8 mouse cellular contexts compared by ENCODE assay signal in genomic region chr5:90930971-90931851, GRCm38 (mm10). TPM values are rescaled to one million over a fixed set of nuclear protein-coding genes. Genes with fewer than 3 reads are reported as not detected.
DNase-seq lines count a peak whose midpoint lies in the region; ATAC-seq and TF ChIP-seq lines count a peak whose summit lies in the region.

TSS of gene Mthfd2l (plus strand) at chr5:90931117.

- peak; percentile 96 for ATAC-seq in activated CD4-positive, CD25-positive, alpha-beta regulatory T cell, adult 4 months
- ATAC-seq in hindbrain, postnatal 0 days: peak; percentile 97

- peak; percentile 69 to 74 for DNase-seq in gastrocnemius, adult 8-10 months (ENCODE audit: low spot score in 2 of 2)
- peak; percentile 92 for DNase-seq in hindbrain, postnatal 0 days (ENCODE audit: low spot score)
- DNase-seq in left cerebral cortex, adult 8-10 months (ENCODE audit: low spot score in 2 of 2): peak; percentile 47 to 55
- DNase-seq in right cerebral cortex, adult 2 months (ENCODE audit: low spot score in 2 of 2): peak; percentile 60 to 73
- peak; percentile 52 for DNase-seq in urinary bladder, postnatal 10 days (ENCODE audit: low spot score)

- H3K9me3 ChIP-seq in hindbrain, postnatal 0 days (ENCODE audit: low read length): no peaks in the 10 kb centered on the region
- no peaks in the 10 kb centered on the region for H3K9me3 ChIP-seq in megakaryocyte, embryonic 14.5 days

- TF ChIP-seq CTCF in cortical plate, adult 2 months (IDR thresholded peaks at IDR 0.05; ENCODE audit: extremely low read depth, insufficient read depth, low read length): no peak
- peak; percentile 60 for TF ChIP-seq CTCF in hindbrain, postnatal 0 days (IDR thresholded peaks at IDR 0.05; ENCODE audit: low read depth)

- H3K27ac ChIP-seq in cortical plate, adult 2 months (ENCODE audit: insufficient read depth, low read length): peak within 1 kb of the TSS; percentile 83; the same call in 1 of the 2 replicates
- peak within 1 kb of the TSS; percentile 98 for H3K27ac ChIP-seq in hindbrain, postnatal 0 days

- H3K4me3 ChIP-seq in cortical plate, adult 2 months (ENCODE audit: insufficient read depth, low read length): peak within 1 kb of the TSS; percentile 65
- H3K4me3 ChIP-seq in hindbrain, postnatal 0 days (ENCODE audit: low read length): peak within 1 kb of the TSS; percentile 71
- peak within 1 kb of the TSS; percentile 97 for H3K4me3 ChIP-seq in megakaryocyte, embryonic 14.5 days (replicated peaks)

- H3K9ac ChIP-seq in hindbrain, postnatal 0 days (replicated peaks; ENCODE audit: low read length): peak within 1 kb of the TSS; percentile 98

- under 1% methylated on average over 78 of the region's 79 CpGs for WGBS in hindbrain, postnatal 0 days

- TF ChIP-seq POLR2A in cortical plate, adult 2 months (IDR thresholded peaks at IDR 0.05; ENCODE audit: extremely low read depth, insufficient read depth, low read length): no peak

- H3K27me3 ChIP-seq in hindbrain, postnatal 0 days (ENCODE audit: insufficient read depth, low read length): no peaks in the 10 kb centered on the region
- no peaks in the 10 kb centered on the region for H3K27me3 ChIP-seq in megakaryocyte, embryonic 14.5 days (replicated peaks)

- H3K36me3 ChIP-seq in hindbrain, postnatal 0 days (ENCODE audit: insufficient read depth, low read length): no peaks in the 10 kb centered on the region
- peaks cover 28% of the 10 kb centered on the region for H3K36me3 ChIP-seq in megakaryocyte, embryonic 14.5 days (replicated peaks; ENCODE audit: low read length)

- H3K4me2 ChIP-seq in hindbrain, postnatal 0 days (ENCODE audit: low read depth, low read length): peak within 1 kb of the TSS; percentile 75

- H3K4me1 ChIP-seq in cortical plate, adult 2 months (ENCODE audit: control insufficient read depth, insufficient read depth, low read length): peaks cover 3% of the 10 kb centered on the region
- H3K4me1 ChIP-seq in hindbrain, postnatal 0 days (ENCODE audit: insufficient read depth, low read length): peaks cover 9% of the 10 kb centered on the region; the same call in 1 of the 2 replicates
- H3K4me1 ChIP-seq in megakaryocyte, embryonic 14.5 days: peaks cover 31% of the 10 kb centered on the region

RNA-seq across cellular contexts. Expression of gene Mthfd2l, which starts in this region (rescaled TPM):
- 1 to 10 TPM in 1 of 2 experiments, under 1 TPM in 1; 0.43 to 1.9 TPM for polyA plus RNA-seq in activated CD4-positive, CD25-positive, alpha-beta regulatory T cell, adult 4 months (2017; shearing (Covaris generic))
- polyA plus RNA-seq in cortical plate, adult 2 months (2012; rRNA removed): 16.7 and 18.2 TPM in 2 replicates
- total RNA-seq in gastrocnemius, adult 8-10 months (2022): 1 to 10 TPM; 6.8 to 8.0 (median 7.4) TPM
- total RNA-seq in hindbrain, postnatal 0 days (2014; rRNA removed): 84.7 and 97.5 TPM in 2 replicates
- polyA plus RNA-seq in hindbrain, postnatal 0 days (2015; fragmentation: Nextera tagmentation; extraction: Ambion mirVana): 58.8 and 62.7 TPM in 2 replicates
- 10 to 100 TPM; 16.5 to 20.0 (median 18.4) TPM for total RNA-seq in left cerebral cortex, adult 8-10 months (2022)
- polyA plus RNA-seq in megakaryocyte, embryonic 14.5 days (2012; ENCODE audit: insufficient read depth, low replicate concordance): 8.5 and 10.8 TPM in 2 replicates

Comparison
In these comparisons a context has a peak if more than half of its experiments do, and no peak if none do; other contexts are left out.
1. Peak in every context shown above with its lines: DNase-seq, ATAC-seq, H3K4me3 ChIP-seq and H3K27ac ChIP-seq.